ENCODE assay signal across 19 mouse cellular contexts in the genomic region with DNA sequence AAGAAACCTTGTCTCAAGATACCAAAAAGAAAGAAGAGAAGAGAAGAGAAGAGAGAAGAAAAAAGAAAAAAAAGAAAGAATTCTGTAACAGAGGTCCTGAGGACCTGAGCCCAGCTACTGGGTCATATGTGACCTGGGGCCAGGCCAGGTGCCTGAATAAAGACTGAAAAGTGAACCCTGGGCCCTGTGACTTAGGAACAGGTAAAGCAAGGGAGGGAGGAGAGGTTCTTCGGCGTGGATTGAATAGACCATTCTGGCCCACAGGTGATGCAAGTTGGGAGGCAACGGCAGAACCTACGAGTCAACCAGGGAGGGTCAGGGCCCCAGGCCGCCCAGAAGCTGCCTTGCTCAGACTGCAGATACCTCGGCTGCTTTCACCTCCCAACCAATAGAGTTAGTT. TPM values are rescaled to one million over a fixed set of nuclear protein-coding genes. Genes with fewer than 3 reads are reported as not detected.
A peak's percentile ranks its signal among the peaks of the same experiment; 100 is the strongest.
DNase-seq lines count a peak whose midpoint lies in the region; ATAC-seq and TF ChIP-seq lines count a peak whose summit lies in the region.
"Had no signal": no experiment of that assay in that cellular context is flagged by ENCODE, and none has a peak within 500 bp of the region (broad histone marks: within the 10 kb centered on the region; RNA-seq: fewer than 3 reads in every experiment).

No protein-coding gene starts in this region.

- H3K27ac ChIP-seq in heart, embryonic 13.5 days (replicated peaks): no peak overlapping the region
- H3K27ac ChIP-seq in heart, adult 2 months: no peak overlapping the region
- 0 out of 2 replicates have a peak overlapping the region, but pooled peaks have one; percentile 73 for H3K27ac ChIP-seq in liver, embryonic 11.5 days (ENCODE audit: low read depth, low read length)
- no peak overlapping the region for H3K27ac ChIP-seq in stomach, embryonic 15.5 days

- TF ChIP-seq EP300 in heart, adult 2 months (IDR thresholded peaks at IDR 0.05; ENCODE audit: insufficient read depth, low read depth, low read length): no peak

- no peaks in the 10 kb centered on the region for H3K9me3 ChIP-seq in heart, embryonic 13.5 days
- peaks cover 12% of the 10 kb centered on the region for H3K9me3 ChIP-seq in G1E (replicated peaks)
- no peaks in the 10 kb centered on the region for H3K9me3 ChIP-seq in liver, embryonic 11.5 days (ENCODE audit: control insufficient read depth, low read length)
- H3K9me3 ChIP-seq in stomach, embryonic 15.5 days: no peaks in the 10 kb centered on the region
- H3K9me3 ChIP-seq: hindbrain, embryonic 15.5 days; lung, embryonic 15.5 days; midbrain, embryonic 10.5 days had no signal

- H3K36me3 ChIP-seq in heart, embryonic 13.5 days: peaks cover 13% of the 10 kb centered on the region
- no peaks in the 10 kb centered on the region for H3K36me3 ChIP-seq in heart, adult 2 months (ENCODE audit: control insufficient read depth, insufficient read depth, low read length)
- peaks cover 31% of the 10 kb centered on the region for H3K36me3 ChIP-seq in G1E (replicated peaks)
- peaks cover 11% of the 10 kb centered on the region for H3K36me3 ChIP-seq in liver, embryonic 11.5 days (ENCODE audit: control insufficient read depth, insufficient read depth, low read length)
- peaks cover 16% of the 10 kb centered on the region for H3K36me3 ChIP-seq in stomach, embryonic 15.5 days
- H3K36me3 ChIP-seq: hindbrain, embryonic 15.5 days had no signal

- peaks cover 5% of the 10 kb centered on the region for H3K79me2 ChIP-seq in heart, adult 2 months (replicated peaks; ENCODE audit: control insufficient read depth, insufficient read depth, low read length)

- no peak for ATAC-seq in heart, embryonic 13.5 days (ENCODE audit: extremely low read depth, insufficient number of reproducible peaks, low FRiP score, low TSS enrichment)
- no peak for ATAC-seq in G1E (ENCODE audit: extremely low read depth, insufficient number of reproducible peaks, low FRiP score, poor library complexity, severe bottlenecking)
- no peak for ATAC-seq in liver, embryonic 11.5 days (replicated peaks; ENCODE audit: low FRiP score)
- ATAC-seq in stomach, embryonic 15.5 days (ENCODE audit: insufficient read depth, low FRiP score, low read depth): no peak
- ATAC-seq: forebrain, postnatal 0 days had no signal

- H3K4me1 ChIP-seq in heart, embryonic 13.5 days: peaks cover 84% of the 10 kb centered on the region
- peaks cover 7% of the 10 kb centered on the region for H3K4me1 ChIP-seq in heart, adult 2 months (ENCODE audit: control insufficient read depth, insufficient read depth, low read length)
- peaks cover 79% of the 10 kb centered on the region for H3K4me1 ChIP-seq in G1E (ENCODE audit: insufficient read depth, low read depth, low read length)
- peaks cover 47% of the 10 kb centered on the region for H3K4me1 ChIP-seq in liver, embryonic 11.5 days (replicated peaks; ENCODE audit: control insufficient read depth, insufficient read depth, low read length)
- H3K4me1 ChIP-seq in stomach, embryonic 15.5 days: peaks cover 44% of the 10 kb centered on the region

- DNase-seq in heart, adult 2 months: no peak
- DNase-seq in G1E (ENCODE audit: low spot score) (peak; percentile 49), MN1 (ENCODE audit: low spot score) (no peak)
- no peak for DNase-seq in liver, embryonic 11.5 days (ENCODE audit: low spot score)
- DNase-seq in ovary, postnatal 10 days (ENCODE audit: low spot score): no peak
- no peak for DNase-seq in embryo, embryonic 11 days
- DNase-seq: B cell, adult 2 months; cerebellum, adult 8-10 months; forebrain, postnatal 0 days; gastrocnemius, postnatal 14 days; kidney, adult 9 months; layer of hippocampus, adult 9-11 months; right cerebral cortex, postnatal 25 days; thymus, postnatal 4 days had no signal

- H3K4me3 ChIP-seq in heart, embryonic 13.5 days: no peak overlapping the region
- no peak overlapping the region for H3K4me3 ChIP-seq in heart, adult 2 months
- H3K4me3 ChIP-seq in G1E (ENCODE audit: low read depth, low read length): peak overlapping the region; percentile 81
- no peak overlapping the region for H3K4me3 ChIP-seq in liver, embryonic 11.5 days (ENCODE audit: low read depth, low read length)
- no peak overlapping the region for H3K4me3 ChIP-seq in stomach, embryonic 15.5 days (replicated peaks)

- no peak overlapping the region; the same call in 1 of the 2 replicates for H3K4me2 ChIP-seq in heart, embryonic 13.5 days
- peak overlapping the region; percentile 80 for H3K4me2 ChIP-seq in liver, embryonic 11.5 days
- H3K4me2 ChIP-seq in stomach, embryonic 15.5 days: 0 out of 2 replicates have a peak overlapping the region, but pooled peaks have one; percentile 87

- no peaks in the 10 kb centered on the region for H3K27me3 ChIP-seq in heart, embryonic 13.5 days (replicated peaks)
- no peaks in the 10 kb centered on the region for H3K27me3 ChIP-seq in heart, adult 2 months (ENCODE audit: control insufficient read depth, insufficient read depth, low read length)
- no peaks in the 10 kb centered on the region for H3K27me3 ChIP-seq in G1E (ENCODE audit: insufficient read depth, low read length)
- H3K27me3 ChIP-seq in liver, embryonic 11.5 days (replicated peaks; ENCODE audit: control insufficient read depth, insufficient read depth, low read length): no peaks in the 10 kb centered on the region
- H3K27me3 ChIP-seq in stomach, embryonic 15.5 days (replicated peaks): no peaks in the 10 kb centered on the region
- H3K27me3 ChIP-seq: hindbrain, embryonic 15.5 days; lung, embryonic 15.5 days had no signal

- TF ChIP-seq POLR2A in heart, adult 2 months (IDR thresholded peaks at IDR 0.05; ENCODE audit: insufficient read depth, low read depth, low read length): no peak

- WGBS in heart, embryonic 13.5 days: 89% methylated on average over 6 of the region's 6 CpGs
- WGBS in heart, adult 2 months: 93% methylated on average over 6 of the region's 6 CpGs
- WGBS in liver, embryonic 11.5 days: 77% methylated on average over 6 of the region's 6 CpGs
- WGBS in stomach, embryonic 15.5 days: 87% methylated on average over 6 of the region's 6 CpGs

- 0 out of 2 replicates have a peak overlapping the region, but pooled peaks have one; percentile 90 for H3K9ac ChIP-seq in heart, embryonic 13.5 days
- H3K9ac ChIP-seq in heart, adult 2 months (ENCODE audit: low read depth, low read length): no peak overlapping the region
- H3K9ac ChIP-seq in liver, embryonic 11.5 days (ENCODE audit: low read depth, low read length): no peak overlapping the region
- no peak overlapping the region for H3K9ac ChIP-seq in stomach, embryonic 15.5 days

- intact Hi-C loops in heart, adult 2 months (cut with DNase I): no loop called here

- TF ChIP-seq CTCF in heart, adult 2 months (IDR thresholded peaks at IDR 0.05): no peak
- no peak for TF ChIP-seq CTCF in G1E (IDR thresholded peaks at IDR 0.05; ENCODE audit: low read depth, low read length)

RNA-seq across cellular contexts. Expression of a gene that starts 1.0 kb away (rescaled TPM):
- polyA plus RNA-seq in heart, embryonic 13.5 days (2015; fragmentation: Nextera tagmentation; extraction: Ambion mirVana): 34.4 and 41.8 TPM in 2 replicates
- total RNA-seq in heart, adult 2 months (2021): 10 to 100 TPM; 25.3 to 35.4 TPM
- polyA plus RNA-seq in heart, adult 2 months (2012; rRNA removed): 42.6 and 54.0 TPM in 2 replicates
- 79.4 and 137 TPM in 2 replicates for total RNA-seq in G1E (2014; fragmentation: Nextera tagmentation)
- 64.4 and 66.8 TPM in 2 replicates for total RNA-seq in G1E (2017)
- 276 and 322 TPM in 2 replicates for polyA plus RNA-seq in G1E (2012)
- 78.2 and 78.7 TPM in 2 replicates for polyA plus RNA-seq in liver, embryonic 11.5 days (2014; fragmentation: Nextera tagmentation; extraction: Ambion mirVana)
- 81.5 and 83.5 TPM in 2 replicates for polyA plus RNA-seq in stomach, embryonic 15.5 days (2015; fragmentation: Nextera tagmentation; extraction: Ambion mirVana)
